Mouse (Mus musculus): ENCODE results near the gene Trim27. TPM values are rescaled to one million over a fixed set of nuclear protein-coding genes. Genes with fewer than 3 reads are reported as not detected.

Gene Trim27
- total RNA-seq, 2 experiments from 2014 or later: 33.6 to 36.5 TPM

DNA sequence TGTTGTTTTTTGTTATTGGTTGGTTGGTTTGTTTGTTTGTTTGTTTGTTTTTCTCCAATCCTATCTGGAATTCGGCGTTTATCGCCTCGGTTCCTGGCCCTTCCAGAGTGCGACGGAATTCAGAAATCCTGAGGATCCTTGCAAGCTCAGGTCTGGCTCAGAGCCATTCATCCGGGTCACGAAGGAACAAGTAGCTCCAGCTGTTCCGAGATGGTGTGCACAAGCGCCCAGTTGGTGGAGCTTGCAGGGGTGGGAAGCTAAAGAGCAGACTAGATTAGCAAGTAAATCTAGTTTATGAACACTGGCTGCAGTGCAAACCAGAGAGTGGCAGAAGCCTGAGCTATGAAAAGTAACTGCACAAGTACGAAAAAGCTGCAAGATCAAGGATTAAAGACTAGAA is 6.2 kb upstream of the Trim27 start:
- peak overlapping the region; percentile 4; the same call in 1 of the 2 replicates for H3K27ac ChIP-seq

DNA sequence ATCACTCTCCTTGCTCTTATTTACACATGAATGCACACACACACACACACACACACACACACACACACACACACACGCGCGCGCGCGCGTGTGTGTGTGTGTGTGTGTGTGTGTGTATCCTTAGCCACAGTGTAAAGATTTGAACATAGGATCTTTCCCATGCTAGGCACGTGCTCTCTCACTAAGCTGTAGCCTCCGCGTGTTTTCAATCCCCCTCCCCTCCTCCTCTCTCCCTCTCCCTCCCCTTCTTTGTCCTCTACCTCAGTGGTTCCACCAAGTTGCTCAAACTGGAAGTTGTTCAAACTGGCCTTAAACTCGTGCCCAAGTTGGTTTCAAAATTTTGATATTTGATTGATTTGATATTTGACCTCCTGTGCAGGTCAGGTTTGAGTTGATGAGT is 2.5 kb upstream of the Trim27 start:
- no peak for TF ChIP-seq CTCF (IDR thresholded peaks at IDR 0.05)
- no peak overlapping the region for H3K4me3 ChIP-seq
- intact Hi-C loops (cut with DNase I): no loop called here
- H3K27ac ChIP-seq: no peak overlapping the region
- DNase-seq (ENCODE audit: extremely low spot score in 1 of 2, low spot score in 2 of 2): no peak

More for the DNA sequence above, 6.2 kb upstream of the Trim27 start:
- no peak for TF ChIP-seq CTCF (IDR thresholded peaks at IDR 0.05)
- peak; percentile 71 to 80 for DNase-seq (ENCODE audit: extremely low spot score in 1 of 2, low spot score in 2 of 2)
- H3K4me3 ChIP-seq: peak overlapping the region; percentile 41
- intact Hi-C loops (cut with DNase I): loop anchor here (2.0 to 5.0 kb wide), 2 partner anchors 154 to 854 kb away; no protein-coding TSS in a partner anchor

DNA sequence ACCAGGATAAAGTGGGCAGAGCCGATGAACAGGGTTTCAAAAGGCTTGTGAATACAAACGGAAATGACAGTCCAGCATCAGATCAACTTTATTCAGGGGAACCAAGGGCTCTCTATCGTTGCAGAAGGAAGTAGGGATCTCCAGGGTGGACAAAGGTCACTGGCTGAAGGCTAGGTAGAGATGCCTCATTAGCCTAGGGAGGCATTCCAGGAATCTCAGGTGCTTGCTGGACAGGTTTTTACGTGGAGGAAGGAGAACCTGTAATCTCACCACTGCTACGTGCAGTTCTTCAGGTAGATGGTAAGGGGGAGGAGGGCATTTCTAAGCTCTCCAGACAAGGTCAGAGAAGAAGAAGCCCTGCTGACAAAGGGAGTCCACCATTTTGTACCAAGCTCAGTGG is 1.6 kb upstream of the Trim27 start:
- Histone ChIP-seq H3K27ac (no peak overlapping the region), H3K4me3 (no peak overlapping the region)
- no peak for TF ChIP-seq CTCF (IDR thresholded peaks at IDR 0.05)
- intact Hi-C loops (cut with DNase I): no loop called here
- DNase-seq (ENCODE audit: extremely low spot score in 1 of 2, low spot score in 2 of 2): no peak

DNA sequence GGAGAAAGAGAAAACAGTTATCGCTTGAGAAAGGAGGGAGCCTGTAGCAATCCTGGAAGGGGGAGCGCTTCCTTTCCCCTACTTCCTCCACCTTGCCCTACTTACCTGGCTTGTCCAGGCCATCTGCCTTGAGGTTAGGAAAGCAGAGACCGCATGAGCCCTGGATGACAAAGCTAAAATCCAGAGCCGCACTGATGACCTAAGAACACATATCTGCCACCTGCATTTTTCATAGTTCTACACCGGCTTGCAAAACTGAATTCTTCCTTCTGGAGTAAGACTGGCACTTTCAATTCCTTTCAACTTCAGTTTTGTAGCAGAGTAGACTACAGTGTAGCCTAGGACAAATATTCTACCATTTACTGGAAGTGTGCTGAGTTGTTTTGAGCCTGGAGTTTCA is 881 bp upstream of the Trim27 start:
- no peak for TF ChIP-seq CTCF (IDR thresholded peaks at IDR 0.05)
- intact Hi-C loops (cut with DNase I): no loop called here
- DNase-seq (ENCODE audit: extremely low spot score in 1 of 2, low spot score in 2 of 2): no peak
- no peak overlapping the region for H3K4me3 ChIP-seq
- H3K27ac ChIP-seq: no peak overlapping the region

DNA sequence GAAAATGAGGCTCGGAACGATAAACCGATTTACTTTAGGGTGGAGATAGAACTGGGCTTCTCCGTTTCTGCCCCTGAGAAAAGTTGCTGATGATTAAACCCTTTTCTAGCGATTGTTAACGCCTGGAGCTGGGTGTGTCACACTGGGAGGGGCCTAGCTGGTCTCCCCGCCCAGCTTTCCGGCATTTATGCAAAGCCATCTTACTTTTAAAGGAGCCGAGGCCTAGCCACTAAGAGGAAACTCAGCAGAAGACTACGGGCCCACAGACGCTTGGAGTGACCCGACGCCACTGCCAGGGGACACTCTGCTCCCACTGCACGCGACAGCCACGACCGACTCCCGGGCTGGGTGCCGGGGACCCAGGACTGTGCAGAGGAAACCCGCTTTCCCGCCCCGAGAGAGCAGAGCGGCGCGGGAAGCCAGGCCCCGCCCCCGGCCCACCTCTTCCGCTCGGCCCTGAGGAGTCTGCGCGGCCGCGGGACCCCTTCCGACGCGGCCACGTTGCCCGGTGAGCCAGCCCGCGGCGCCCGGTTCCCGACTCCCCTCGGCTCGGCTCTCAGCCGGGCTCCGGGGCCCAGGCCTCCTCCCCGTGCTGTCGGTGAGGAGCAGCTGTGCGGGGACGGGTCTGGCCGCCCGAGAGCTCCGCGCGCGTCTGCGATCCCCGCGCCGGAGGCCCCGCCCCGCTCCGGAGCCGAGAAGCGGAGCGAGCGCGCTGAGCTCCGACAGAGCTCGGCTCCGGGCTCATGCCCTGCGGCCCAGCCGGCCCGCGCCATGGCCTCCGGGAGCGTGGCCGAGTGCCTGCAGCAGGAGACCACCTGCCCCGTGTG is 692 bp downstream of the Trim27 start:
- no peak for TF ChIP-seq CTCF (IDR thresholded peaks at IDR 0.05)
- Histone ChIP-seq H3K27ac (peak overlapping the region; percentile 95), H3K4me3 (peak overlapping the region; percentile 97)
- intact Hi-C loops (cut with DNase I): loop anchor here (1.0 kb wide), 1 partner anchor 20 kb away; no protein-coding TSS in a partner anchor
- DNase-seq (ENCODE audit: extremely low spot score in 1 of 2, low spot score in 2 of 2): peak; percentile 80 to 84

DNA sequence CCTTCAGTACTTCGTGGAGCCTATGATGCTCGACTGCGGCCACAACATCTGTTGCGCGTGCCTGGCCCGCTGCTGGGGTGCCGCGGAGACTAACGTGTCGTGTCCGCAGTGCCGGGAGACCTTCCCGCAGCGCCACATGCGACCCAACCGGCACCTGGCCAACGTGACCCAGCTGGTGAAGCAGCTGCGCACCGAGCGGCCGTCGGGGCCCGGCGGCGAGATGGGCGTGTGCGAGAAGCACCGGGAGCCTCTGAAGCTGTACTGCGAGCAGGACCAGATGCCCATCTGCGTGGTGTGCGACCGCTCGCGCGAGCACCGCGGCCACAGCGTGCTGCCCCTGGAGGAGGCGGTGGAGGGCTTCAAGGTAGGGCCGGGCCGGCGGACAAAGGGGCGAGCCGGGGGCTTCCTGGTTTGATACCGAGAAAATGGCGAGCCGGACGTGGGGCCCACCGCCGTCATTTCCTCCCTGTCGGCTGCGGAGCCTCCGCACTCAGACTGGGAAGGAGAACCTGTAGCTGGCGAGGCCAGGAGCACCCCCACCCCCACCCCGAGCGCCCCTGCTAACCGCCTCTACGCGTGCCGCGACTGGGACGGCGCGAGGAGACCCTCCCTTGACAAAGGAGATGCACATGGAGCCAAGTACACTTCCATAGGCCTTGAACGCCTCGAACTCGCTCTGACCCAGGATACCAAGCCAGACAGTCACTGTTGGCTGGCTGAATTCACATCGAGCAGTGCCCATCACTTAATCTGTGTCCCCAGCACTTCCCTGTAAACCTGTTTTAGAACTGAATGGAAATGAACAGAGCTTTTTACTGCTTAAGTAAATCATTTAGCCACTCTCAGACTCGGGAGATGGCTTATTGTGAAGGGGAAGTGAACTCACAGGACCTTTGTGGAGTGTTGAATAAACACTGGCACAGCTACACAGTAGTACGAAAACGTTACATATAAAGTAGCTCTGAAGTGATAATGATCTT is 1.6 kb downstream of the Trim27 start:
- intact Hi-C loops (cut with DNase I): no loop called here
- peak overlapping the region; percentile 97 for H3K4me3 ChIP-seq
- TF ChIP-seq CTCF (IDR thresholded peaks at IDR 0.05): no peak; the same call in 1 of the 2 replicates
- H3K27ac ChIP-seq: peak overlapping the region; percentile 95
- peak; percentile 46 to 60 for DNase-seq (ENCODE audit: extremely low spot score in 1 of 2, low spot score in 2 of 2)

DNA sequence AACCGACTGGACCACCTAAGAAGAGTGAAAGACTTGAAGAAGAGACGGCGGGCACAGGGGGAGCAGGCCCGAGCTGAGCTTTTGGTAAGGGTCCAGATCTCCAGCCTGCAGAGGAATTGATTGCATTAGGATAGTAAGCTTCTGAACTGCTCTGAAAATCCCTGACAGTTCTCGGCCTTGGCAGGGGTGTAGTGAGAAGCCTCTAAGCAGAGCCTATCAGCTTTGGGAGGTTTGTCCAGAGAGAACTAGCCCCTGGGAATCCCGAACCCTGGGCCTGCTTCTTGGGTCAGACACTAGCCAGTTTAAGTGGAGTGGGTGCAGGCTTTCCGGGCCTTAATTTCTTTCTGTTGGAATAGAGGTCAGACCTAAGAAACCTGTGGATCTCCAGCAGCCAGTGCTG is 2.8 kb downstream of the Trim27 start:
- Histone ChIP-seq H3K27ac (no peak overlapping the region), H3K4me3 (no peak overlapping the region)
- intact Hi-C loops (cut with DNase I): no loop called here
- no peak for TF ChIP-seq CTCF (IDR thresholded peaks at IDR 0.05)
- DNase-seq (ENCODE audit: extremely low spot score in 1 of 2, low spot score in 2 of 2): no peak

DNA sequence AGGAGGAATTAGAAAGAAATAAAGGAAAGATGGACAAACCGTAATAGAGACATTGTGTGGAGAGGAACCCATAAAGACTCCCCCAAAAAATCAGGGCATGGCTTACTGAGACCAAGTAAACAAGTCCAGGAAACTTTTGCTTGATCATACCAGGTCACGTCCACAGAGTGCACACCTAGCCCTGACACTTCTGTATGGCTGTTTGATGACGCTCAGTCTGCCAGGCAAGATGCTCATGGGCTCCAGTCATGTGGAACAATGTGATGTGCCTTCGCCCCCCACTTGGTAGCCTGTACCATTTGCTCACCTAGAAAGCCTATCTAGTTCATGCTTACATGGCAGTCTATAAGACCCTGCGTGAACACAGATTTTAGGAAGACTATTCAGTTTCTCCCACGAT is 3.8 kb downstream of the Trim27 start:
- Histone ChIP-seq H3K27ac (no peak overlapping the region), H3K4me3 (no peak overlapping the region)
- intact Hi-C loops (cut with DNase I): no loop called here
- no peak for DNase-seq (ENCODE audit: extremely low spot score in 1 of 2, low spot score in 2 of 2)
- no peak for TF ChIP-seq CTCF (IDR thresholded peaks at IDR 0.05)

DNA sequence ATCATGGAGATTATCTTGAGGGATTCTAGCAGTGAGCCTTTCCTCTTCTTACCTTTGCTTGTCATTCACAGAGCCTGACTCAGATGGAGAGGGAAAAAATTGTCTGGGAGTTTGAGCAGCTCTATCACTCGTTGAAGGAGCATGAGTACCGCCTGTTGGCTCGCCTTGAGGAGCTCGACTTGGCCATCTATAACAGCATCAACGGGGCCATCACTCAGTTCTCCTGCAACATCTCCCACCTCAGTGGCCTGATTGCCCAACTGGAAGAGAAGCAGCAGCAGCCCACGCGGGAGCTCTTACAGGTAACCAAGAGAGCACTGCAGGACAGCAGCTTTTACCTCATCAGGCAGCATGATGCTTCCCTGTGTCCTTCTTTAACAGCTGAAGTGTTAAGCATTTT is 4.4 kb downstream of the Trim27 start:
- no peak for DNase-seq (ENCODE audit: extremely low spot score in 1 of 2, low spot score in 2 of 2)
- TF ChIP-seq CTCF (IDR thresholded peaks at IDR 0.05): no peak
- no peak overlapping the region for H3K4me3 ChIP-seq
- H3K27ac ChIP-seq: no peak overlapping the region
- intact Hi-C loops (cut with DNase I): no loop called here

DNA sequence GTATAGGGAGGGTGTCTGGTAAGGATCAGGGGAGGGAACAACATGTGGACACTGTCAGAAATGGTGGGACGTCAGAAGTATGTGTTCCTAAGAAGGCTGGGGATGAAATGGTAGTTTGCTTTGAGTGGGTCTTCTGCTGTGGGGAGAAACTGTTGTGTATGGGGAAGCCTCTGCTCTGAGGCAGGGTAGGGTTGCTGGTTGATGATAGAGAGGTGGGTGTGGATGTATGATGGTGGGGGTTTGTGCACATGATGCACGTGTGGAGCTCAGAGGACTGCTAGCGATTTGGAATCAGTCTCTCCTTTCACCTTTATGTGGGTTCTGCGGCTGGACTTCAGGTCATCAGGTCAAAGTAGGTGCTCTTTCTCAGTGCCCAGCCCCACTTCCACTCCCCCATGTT is 6.3 kb downstream of the Trim27 start:
- H3K27ac ChIP-seq: no peak overlapping the region
- TF ChIP-seq CTCF (IDR thresholded peaks at IDR 0.05): no peak
- no peak overlapping the region for H3K4me3 ChIP-seq
- no peak for DNase-seq (ENCODE audit: extremely low spot score in 1 of 2, low spot score in 2 of 2)
- intact Hi-C loops (cut with DNase I): no loop called here

DNA sequence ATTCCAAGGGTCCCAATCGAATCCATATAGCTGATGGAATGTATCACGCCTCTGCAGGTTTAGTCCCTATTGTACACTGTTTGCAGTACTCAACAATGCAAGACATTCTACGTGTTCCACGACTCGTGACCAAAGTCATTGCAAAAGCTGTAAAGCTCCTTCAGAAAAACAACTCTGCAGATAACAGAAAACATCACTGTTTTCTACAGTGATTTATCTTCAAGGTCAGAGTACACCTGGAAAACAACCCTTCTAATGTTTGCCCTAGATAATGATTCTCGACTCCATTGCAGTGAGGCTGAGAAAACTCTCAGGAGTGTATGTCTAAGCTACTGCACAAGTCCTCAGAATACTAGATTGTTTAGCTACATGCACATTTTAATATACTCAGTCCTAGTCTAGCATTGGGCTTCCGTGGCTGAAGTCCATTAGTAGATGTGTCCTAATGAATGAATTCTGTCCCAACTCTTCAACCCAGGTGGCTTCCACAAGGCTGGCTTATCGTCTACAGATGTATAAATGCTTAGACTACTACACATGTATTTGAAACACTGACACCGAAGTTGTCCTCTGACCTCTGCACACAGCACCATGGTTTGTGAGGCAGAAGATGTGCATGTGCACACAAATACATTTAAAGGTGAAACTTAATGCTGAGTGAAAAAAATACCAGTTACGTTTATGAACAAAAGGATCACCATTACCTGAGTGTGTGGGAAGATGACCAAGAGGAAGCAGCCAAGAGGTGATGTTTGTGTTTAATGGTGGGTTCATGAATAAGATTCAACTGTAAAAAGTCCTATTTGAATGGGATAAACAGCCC is 16.4 kb downstream of the Trim27 start:
- intact Hi-C loops (cut with DNase I): no loop called here
- no peak overlapping the region for H3K27ac ChIP-seq
- no peak for DNase-seq (ENCODE audit: extremely low spot score in 1 of 2, low spot score in 2 of 2)
- no peak overlapping the region for H3K4me3 ChIP-seq
- no peak for TF ChIP-seq CTCF (IDR thresholded peaks at IDR 0.05)
